Mouse (Mus musculus) stomach, embryonic 16.5 days (tissue): ENCODE measurements around the gene Cldn14. TPM values are rescaled to one million over a fixed set of nuclear protein-coding genes. Genes with fewer than 3 reads are reported as not detected.

Experiments
- ATAC-seq: fragments of 200-750 bp; cut with Nextera tagmentation; 2 replicates; pipeline ENCODE4 v1.8.0; 2017; ENCODE audit warnings: moderate number of reproducible peaks, moderate TSS enrichment; ENCODE audit not compliant: insufficient read depth, low FRiP score
- H3K27ac ChIP-seq: fragments of 300-500 bp; sonication (generic); 2 replicates; pipeline ENCODE4 v1.5.1; 2014; ENCODE audit warnings: low read length
- H3K27me3 ChIP-seq: fragments of 300-500 bp; sonication (generic); 2 replicates; pipeline ENCODE4 v1.6.1; 2014; ENCODE audit warnings: low read length, control low read depth, mixed read lengths; ENCODE audit not compliant: control insufficient read depth, insufficient read depth
- H3K36me3 ChIP-seq: fragments of 300-500 bp; sonication (generic); 2 replicates; pipeline ENCODE4 v1.6.1; 2014; ENCODE audit warnings: low read length; ENCODE audit not compliant: control insufficient read depth, insufficient read depth
- H3K4me1 ChIP-seq: fragments of 300-500 bp; sonication (generic); 2 replicates; pipeline ENCODE4 v1.6.1; 2014; ENCODE audit warnings: low read length, control low read depth, mixed read lengths; ENCODE audit not compliant: control insufficient read depth, insufficient read depth
- H3K4me2 ChIP-seq: fragments of 300-500 bp; sonication (generic); 2 replicates; pipeline ENCODE4 v1.6.1; 2014; ENCODE audit warnings: low read depth, low read length, mixed read lengths
- H3K4me3 ChIP-seq: fragments of 300-500 bp; sonication (generic); replicated peaks from 2 replicates; pipeline ENCODE4 v1.5.1; 2014; ENCODE audit warnings: mild to moderate bottlenecking, low read length
- H3K9ac ChIP-seq: fragments of 300-500 bp; sonication (generic); 2 replicates; pipeline ENCODE4 v1.6.1; 2014; ENCODE audit warnings: low read length
- H3K9me3 ChIP-seq: fragments of 300-500 bp; sonication (generic); replicated peaks from 2 replicates; pipeline ENCODE4 v1.6.1; 2016; ENCODE audit warnings: low read length, control low read depth; ENCODE audit not compliant: control insufficient read depth
- WGBS: fragments of 180-500 bp; shearing (Covaris S2); extraction: QIAGEN DNeasy Blood & Tissue Kit; methylation state at CpG from one replicate; pipeline ENCODE4 v1.1.7; 2014; 5-methylcytosine and 5-hydroxymethylcytosine counted together
- polyA plus RNA-seq: library from polyadenylated mRNA; unstranded; fragments of >200 nt; fragmentation: Nextera tagmentation; extraction: Ambion mirVana; gene quantifications from 2 replicates; pipeline ENCODE4 v1.2.1, GENCODE M21; 2015

The Cldn14 gene
- polyA plus RNA-seq, 1 experiment from 2014 or later: 0.14 TPM

- Histone ChIP-seq H3K36me3 (no peaks in the 10 kb centered on the region), H3K27me3 (no peaks in the 10 kb centered on the region), H3K4me1 (0 out of 2 replicates have a peak, but pooled peaks cover 3% of the 10 kb centered on the region), H3K9ac (peak within 1 kb of the TSS; percentile 75), H3K27ac (no peak within 1 kb of the TSS), H3K4me2 (peak within 1 kb of the TSS; percentile 87), H3K9me3 (no peaks in the 10 kb centered on the region), H3K4me3 (peak within 1 kb of the TSS; percentile 62)
- WGBS: under 1% methylated on average over 54 of the region's 54 CpGs
- ATAC-seq: peak; percentile 97
Observed at GRCm38 (mm10) chr16:93883423-93884085, 125.1 kb downstream of the Cldn14 start, which contains the start of gene Chaf1b. Chaf1b (plus strand) TSS chr16:93883901.

GRCm38 (mm10) chr16:93877612-93878380 lies 130.8 kb downstream of the Cldn14 start:
- no peak overlapping the region for H3K9ac ChIP-seq
- no peak for ATAC-seq
- H3K27me3 ChIP-seq: no peaks in the 10 kb centered on the region
- no peak overlapping the region for H3K27ac ChIP-seq
- peaks cover 17% of the 10 kb centered on the region for H3K36me3 ChIP-seq
- H3K9me3 ChIP-seq: no peaks in the 10 kb centered on the region
- WGBS: 87% methylated on average over 6 of the region's 6 CpGs
- H3K4me1 ChIP-seq: no peaks in the 10 kb centered on the region
- no peak overlapping the region for H3K4me2 ChIP-seq
- no peak overlapping the region for H3K4me3 ChIP-seq

- 81% methylated on average over 13 of the region's 13 CpGs for WGBS
- peaks cover 32% of the 10 kb centered on the region for H3K36me3 ChIP-seq
Observed at GRCm38 (mm10) chr16:93874841-93875240, 133.8 kb downstream of the Cldn14 start.

More at GRCm38 (mm10) chr16:93874841-93875240, 133.8 kb downstream of the Cldn14 start:
- Histone ChIP-seq H3K9me3 (no peaks in the 10 kb centered on the region), H3K27ac (no peak overlapping the region), H3K27me3 (no peaks in the 10 kb centered on the region), H3K4me1 (no peaks in the 10 kb centered on the region), H3K9ac (no peak overlapping the region), H3K4me2 (no peak overlapping the region), H3K4me3 (no peak overlapping the region)
- no peak for ATAC-seq

Other genes with a start within 250 kb of the Cldn14 start
- 31.0 and 34.8 TPM in 2 replicates for gene Morc3, start 176.7 kb downstream of the Cldn14 start, polyA plus RNA-seq
- gene Chaf1b, start 124.9 kb downstream of the Cldn14 start, polyA plus RNA-seq: 42.9 and 45.8 TPM in 2 replicates
- 0.07 and 0.17 TPM in 2 replicates for gene Sim2, start 76.1 kb upstream of the Cldn14 start, polyA plus RNA-seq